Mouse (Mus musculus) liver, embryonic 14.5 days (tissue): ENCODE data around the gene Mid1ip1. TPM values are rescaled to one million over a fixed set of nuclear protein-coding genes. Genes with fewer than 3 reads are reported as not detected.

Experiments
- ATAC-seq: fragments of 200-750 bp; cut with Nextera tagmentation; 2 replicates; pipeline ENCODE4 v1.8.0; 2017; ENCODE audit warnings: moderate number of reproducible peaks, mild to moderate bottlenecking, moderate library complexity; ENCODE audit not compliant: insufficient read depth
- DNase-seq, 3 experiments: peaks; one replicate each; pipeline ENCODE4 v3.0.0-alpha.2; 2012 to 2013; ENCODE audit warnings: low read depth in 3 of 3, low spot score in 3 of 3
- H3K27ac ChIP-seq: fragments of 300-500 bp; sonication (generic); 2 replicates; pipeline ENCODE4 v1.5.1; 2014; ENCODE audit warnings: moderate library complexity, mild to moderate bottlenecking, control low read depth, inconsistent platforms
- H3K27me3 ChIP-seq: fragments of 300-500 bp; sonication (generic); 2 replicates; pipeline ENCODE4 v1.6.1; 2014; ENCODE audit warnings: mild to moderate bottlenecking, low read length, moderate library complexity; ENCODE audit not compliant: control insufficient read depth, insufficient read depth
- H3K36me3 ChIP-seq: fragments of 300-500 bp; sonication (generic); replicated peaks from 2 replicates; pipeline ENCODE4 v1.6.1; 2014; ENCODE audit warnings: low read depth; ENCODE audit not compliant: control insufficient read depth, insufficient read depth
- H3K4me1 ChIP-seq, 2 experiments: fragments of 200-500 bp in 1 of 2; fragments of 300-500 bp in 1 of 2; sonication (generic) in 1 of 2; replicated peaks; 2 replicates each; pipeline ENCODE4 v1.6.1; 2012 to 2014; ENCODE audit warnings: antibody characterized with exemption in 1 of 2, inconsistent platforms in 1 of 2, low read length in 1 of 2; ENCODE audit not compliant: control insufficient read depth in 2 of 2, insufficient read depth in 2 of 2
- H3K4me2 ChIP-seq: fragments of 300-500 bp; sonication (generic); 2 replicates; pipeline ENCODE4 v1.6.1; 2014; ENCODE audit warnings: low read depth, mild to moderate bottlenecking, control low read depth, moderate library complexity
- H3K4me3 ChIP-seq, 2 experiments: fragments of 200-500 bp in 1 of 2; fragments of 300-500 bp in 1 of 2; sonication (generic) in 1 of 2; 2 replicates each; pipeline ENCODE4 v1.5.1; 2012 to 2014; ENCODE audit warnings: low read depth in 2 of 2, low read length in 2 of 2, mild to moderate bottlenecking in 2 of 2, control low read depth in 1 of 2, inconsistent platforms in 1 of 2, moderate library complexity in 1 of 2; ENCODE audit not compliant: insufficient read depth in 1 of 2
- H3K9ac ChIP-seq: fragments of 300-500 bp; sonication (generic); replicated peaks from 2 replicates; pipeline ENCODE4 v1.6.1; 2014; ENCODE audit warnings: mild to moderate bottlenecking, control low read depth, moderate library complexity
- H3K9me3 ChIP-seq: fragments of 300-500 bp; sonication (generic); 2 replicates; pipeline ENCODE4 v1.6.1; 2016; ENCODE audit warnings: low read length, mixed read lengths; ENCODE audit not compliant: control insufficient read depth
- CTCF ChIP-seq: IDR thresholded peaks from 2 replicates; pipeline ENCODE4 v1.5.1; 2016; ENCODE audit warnings: antibody characterized with exemption, low read depth, control low read depth
- EP300 ChIP-seq: IDR thresholded peaks from 2 replicates; pipeline ENCODE4 v1.6.1; 2016; ENCODE audit warnings: antibody characterized with exemption, low read depth
- WGBS: fragments of 180-500 bp; shearing (Covaris S2); extraction: QIAGEN DNeasy Blood & Tissue Kit; methylation state at CpG from one replicate; pipeline ENCODE4 v1.1.7; 2014; ENCODE audit not compliant: insufficient replicate concordance; 5-methylcytosine and 5-hydroxymethylcytosine counted together
- polyA plus RNA-seq, 2 experiments: library from polyadenylated mRNA; depleted of rRNA in 1 of 2; stranded (reverse) in 1 of 2; unstranded in 1 of 2; fragments of >200 nt; fragmentation: Nextera tagmentation in 1 of 2; extraction: Ambion mirVana in 1 of 2; gene quantifications; 2 replicates each; pipeline versions ENCODE4 v1.2.1 to v1.2.3; 2012 to 2014

Gene Mid1ip1
- polyA plus RNA-seq, 2 experiments: 19.0 to 22.2 TPM

- H3K4me3 ChIP-seq: no peak overlapping the region
- H3K9ac ChIP-seq: no peak overlapping the region
- H3K27me3 ChIP-seq: no peaks in the 10 kb centered on the region
- H3K4me1 ChIP-seq: peaks cover 0 to 5% of the 10 kb centered on the region in 2 experiments; a peak in 3 of 4 replicates
- ATAC-seq (no peak), DNase-seq (no peak)
- no peaks in the 10 kb centered on the region for H3K36me3 ChIP-seq
- TF ChIP-seq CTCF: no peak
- H3K27ac ChIP-seq: no peak overlapping the region
- H3K4me2 ChIP-seq: no peak overlapping the region
- no peaks in the 10 kb centered on the region for H3K9me3 ChIP-seq
- WGBS: 80% methylated on average over 1 of the region's 1 CpGs
These were observed 9.8 kb downstream of the Mid1ip1 start for GRCm38 (mm10) chrX:10724571-10724970.

- H3K27me3 ChIP-seq: no peaks in the 10 kb centered on the region
- H3K9me3 ChIP-seq: no peaks in the 10 kb centered on the region
- ATAC-seq (no peak), DNase-seq (no peak)
- H3K27ac ChIP-seq: no peak overlapping the region
- no peak overlapping the region for H3K4me2 ChIP-seq
- no peak overlapping the region for H3K4me3 ChIP-seq
- H3K9ac ChIP-seq: no peak overlapping the region
- peaks cover 0 to under 1% of the 10 kb centered on the region in 2 experiments; a peak in 1 of 4 replicates for H3K4me1 ChIP-seq
- 28% methylated on average over 5 of the region's 6 CpGs for WGBS
- TF ChIP-seq CTCF (no peak), EP300 (no peak)
- no peaks in the 10 kb centered on the region for H3K36me3 ChIP-seq
These were observed 14.7 kb downstream of the Mid1ip1 start for GRCm38 (mm10) chrX:10729488-10729887.

DNA sequence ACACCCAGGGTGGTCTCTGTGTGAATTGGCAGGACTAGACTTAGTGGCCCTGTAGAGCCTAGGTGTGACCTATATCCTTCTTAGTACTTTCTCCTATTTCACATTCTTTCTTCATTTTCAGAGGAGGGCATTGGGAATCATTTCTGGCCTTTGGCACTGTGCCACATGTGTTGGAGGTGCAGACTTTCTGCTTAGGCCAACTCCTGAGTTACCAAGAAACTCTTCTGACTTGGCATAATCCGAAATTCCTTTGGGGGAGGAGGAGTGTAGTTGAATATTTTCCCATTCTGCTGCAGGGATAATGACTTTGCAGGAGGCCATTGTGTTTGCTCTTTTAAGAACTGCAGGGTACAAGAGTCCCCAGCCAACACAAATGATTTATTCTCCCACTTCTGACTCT is 19.6 kb downstream of the Mid1ip1 start:
- H3K9ac ChIP-seq: no peak overlapping the region
- ATAC-seq: no peak
- no peak overlapping the region for H3K4me2 ChIP-seq
- no peak for DNase-seq
- no peak overlapping the region for H3K27ac ChIP-seq
- no peak for TF ChIP-seq CTCF
- TF ChIP-seq EP300: no peak
- H3K36me3 ChIP-seq: no peaks in the 10 kb centered on the region
- H3K4me3 ChIP-seq: no peak overlapping the region
- H3K27me3 ChIP-seq: no peaks in the 10 kb centered on the region
- peaks cover 0 to 2% of the 10 kb centered on the region in 2 experiments; a peak in 1 of 4 replicates for H3K4me1 ChIP-seq
- WGBS: 48% methylated on average over 1 of the region's 1 CpGs
- H3K9me3 ChIP-seq: no peaks in the 10 kb centered on the region

GRCm38 (mm10) chrX:10734874-10735273 is 20.1 kb downstream of the Mid1ip1 start:
- Histone ChIP-seq H3K27ac (no peak overlapping the region), H3K4me1 (peaks cover 0 to 2% of the 10 kb centered on the region in 2 experiments; a peak in 1 of 4 replicates), H3K4me2 (no peak overlapping the region), H3K36me3 (no peaks in the 10 kb centered on the region), H3K9me3 (no peaks in the 10 kb centered on the region), H3K9ac (no peak overlapping the region), H3K27me3 (no peaks in the 10 kb centered on the region), H3K4me3 (no peak overlapping the region)
- WGBS: 21% methylated on average over 1 of the region's 1 CpGs
- DNase-seq (no peak), ATAC-seq (no peak)
- TF ChIP-seq EP300: no peak
- TF ChIP-seq CTCF: no peak

- ATAC-seq (no peak), DNase-seq (no peak)
- Histone ChIP-seq H3K27ac (no peak overlapping the region), H3K36me3 (no peaks in the 10 kb centered on the region), H3K9ac (no peak overlapping the region), H3K9me3 (no peaks in the 10 kb centered on the region), H3K4me1 (no peaks in the 10 kb centered on the region), H3K27me3 (no peaks in the 10 kb centered on the region), H3K4me2 (no peak overlapping the region), H3K4me3 (no peak overlapping the region)
- WGBS: 75% methylated on average over 4 of the region's 4 CpGs
- TF ChIP-seq CTCF (no peak), EP300 (no peak)
These were observed 44.1 kb downstream of the Mid1ip1 start for GRCm38 (mm10) chrX:10758866-10759265.
